Mouse (Mus musculus): ENCODE measurements around the gene Rfc1. TPM values are rescaled to one million over a fixed set of nuclear protein-coding genes. Genes with fewer than 3 reads are reported as not detected.

Gene Rfc1
- polyA plus RNA-seq, 1 experiment: 14.1 TPM

DNA sequence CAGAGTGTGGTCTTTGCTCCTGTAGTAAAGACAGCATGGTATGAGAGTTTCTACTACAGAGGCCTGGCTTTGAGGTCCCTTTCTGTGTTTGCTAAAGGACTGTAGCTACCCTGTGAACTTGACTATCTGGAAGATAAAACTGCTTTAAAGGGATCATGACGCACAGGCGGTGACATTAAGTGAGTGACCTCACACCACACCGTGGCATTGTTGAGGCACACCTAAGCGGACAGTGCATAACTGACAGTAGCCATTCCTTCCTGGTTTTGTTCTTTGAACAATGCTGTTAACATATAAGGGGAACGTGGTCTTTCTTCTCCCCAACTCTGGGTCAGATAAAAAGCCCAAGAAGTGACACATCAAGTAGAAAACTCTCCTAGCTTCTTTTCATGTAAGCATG is 111.4 kb downstream of the Rfc1 start:
- no peaks in the 10 kb centered on the region for H3K27me3 ChIP-seq (ENCODE audit: control insufficient read depth, insufficient read depth, insufficient read length)
- H3ac ChIP-seq (ENCODE audit: control insufficient read depth, insufficient read length, low read depth): no peak overlapping the region
- TF ChIP-seq USF1 (IDR thresholded peaks at IDR 0.05; ENCODE audit: low read depth): no peak
- TF ChIP-seq CEBPB (IDR thresholded peaks at IDR 0.05; ENCODE audit: low read depth): no peak
- TF ChIP-seq MYOD1 (IDR thresholded peaks at IDR 0.05; ENCODE audit: control insufficient read depth, insufficient read length, low read depth): no peak
- TF ChIP-seq MYOG (IDR thresholded peaks at IDR 0.05; ENCODE audit: control insufficient read depth, extremely low read depth, insufficient read length): no peak
- TF ChIP-seq FOSL1 (IDR thresholded peaks at IDR 0.05; ENCODE audit: insufficient read depth, low read length, poor library complexity, severe bottlenecking): no peak
- no peak for TF ChIP-seq CTCF (IDR thresholded peaks at IDR 0.05; ENCODE audit: control insufficient read depth, insufficient read depth, insufficient read length)
- TF ChIP-seq MAX (IDR thresholded peaks at IDR 0.05): no peak
- no peaks in the 10 kb centered on the region for H3K79me2 ChIP-seq (ENCODE audit: control insufficient read depth, insufficient read depth)
- H3K79me3 ChIP-seq (ENCODE audit: low read depth): no peaks in the 10 kb centered on the region
- no peak overlapping the region for H3K4me3 ChIP-seq (ENCODE audit: insufficient read depth, poor library complexity, severe bottlenecking)
- H3K36me3 ChIP-seq (ENCODE audit: control insufficient read depth, insufficient read depth): no peaks in the 10 kb centered on the region

DNA sequence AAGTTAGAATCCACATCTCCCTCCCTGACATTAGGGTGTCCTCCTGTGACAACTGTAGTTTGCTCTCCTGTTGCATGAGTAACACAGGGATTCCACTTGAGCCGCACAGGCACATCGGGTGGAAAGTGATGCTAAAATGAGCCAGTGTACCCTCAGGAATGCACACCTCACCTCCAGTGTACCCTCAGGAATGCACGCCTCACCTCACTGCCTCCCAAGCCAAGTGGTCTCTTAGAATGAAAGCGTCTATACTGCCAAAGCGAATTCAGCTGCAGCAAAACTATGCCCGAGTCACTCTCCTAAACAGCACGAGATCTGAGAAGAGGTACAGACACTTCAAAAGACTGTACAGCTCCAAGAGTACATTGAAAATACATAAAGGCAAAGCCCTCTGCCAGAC is 114.4 kb downstream of the Rfc1 start:
- Histone ChIP-seq H3K79me3 (ENCODE audit: low read depth) (no peaks in the 10 kb centered on the region), H3K79me2 (ENCODE audit: control insufficient read depth, insufficient read depth) (no peaks in the 10 kb centered on the region), H3K4me3 (ENCODE audit: insufficient read depth, poor library complexity, severe bottlenecking) (no peak overlapping the region), H3K36me3 (ENCODE audit: control insufficient read depth, insufficient read depth) (no peaks in the 10 kb centered on the region), H3ac (ENCODE audit: control insufficient read depth, insufficient read length, low read depth) (no peak overlapping the region), H3K27me3 (ENCODE audit: control insufficient read depth, insufficient read depth, insufficient read length) (no peaks in the 10 kb centered on the region)
- TF ChIP-seq MYOG (IDR thresholded peaks at IDR 0.05; ENCODE audit: control insufficient read depth, extremely low read depth, insufficient read length) (no peak), CTCF (IDR thresholded peaks at IDR 0.05; ENCODE audit: control insufficient read depth, insufficient read depth, insufficient read length) (no peak), MYOD1 (IDR thresholded peaks at IDR 0.05; ENCODE audit: control insufficient read depth, insufficient read length, low read depth) (no peak), FOSL1 (IDR thresholded peaks at IDR 0.05; ENCODE audit: insufficient read depth, low read length, poor library complexity, severe bottlenecking) (no peak), MAX (IDR thresholded peaks at IDR 0.05) (no peak), USF1 (IDR thresholded peaks at IDR 0.05; ENCODE audit: low read depth) (no peak), CEBPB (IDR thresholded peaks at IDR 0.05; ENCODE audit: low read depth) (no peak)

DNA sequence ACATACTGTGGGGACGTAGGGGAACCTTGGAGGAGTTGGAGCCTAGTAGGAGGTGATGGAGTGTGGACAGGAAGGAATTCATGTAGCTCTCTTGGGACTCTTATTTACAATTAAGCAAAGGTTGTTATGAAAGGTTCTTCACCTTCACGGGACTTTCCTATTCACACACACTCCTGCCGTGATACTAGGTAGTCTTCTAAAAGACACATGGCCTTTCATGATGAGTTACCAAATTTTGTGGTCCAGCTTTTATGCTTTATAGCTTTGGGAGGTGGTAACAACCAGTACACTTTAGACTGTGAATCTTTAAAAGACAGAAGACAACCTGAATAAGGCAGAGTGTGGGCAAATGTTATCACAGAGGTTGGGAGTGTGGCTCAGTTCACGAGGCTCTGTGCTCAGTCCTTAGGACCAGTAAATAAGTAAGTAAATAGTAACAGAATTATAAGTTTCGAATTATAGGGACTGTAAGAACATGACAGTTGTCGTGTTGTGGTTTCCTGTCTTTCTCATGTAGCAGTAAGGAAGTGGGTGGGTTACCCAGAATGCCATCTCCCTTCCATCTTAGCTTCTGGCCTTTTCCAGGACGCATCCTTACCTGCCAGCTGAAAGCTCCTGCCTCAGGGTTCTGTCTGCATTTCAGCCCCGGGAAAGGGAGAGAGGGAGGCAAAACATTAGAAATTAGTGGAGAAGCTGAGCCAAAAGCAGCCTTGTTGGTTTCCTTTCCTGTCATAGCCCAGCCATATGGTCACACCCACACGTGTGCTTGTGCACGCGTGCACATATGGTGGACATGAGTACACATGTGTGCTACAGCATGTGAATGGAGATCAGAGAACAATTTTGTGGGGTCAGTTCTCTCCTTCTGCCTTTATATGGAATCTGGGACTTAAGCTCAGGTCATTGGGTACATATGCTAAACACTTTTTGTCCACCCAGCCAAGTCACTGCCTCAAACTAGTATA is 117.9 kb downstream of the Rfc1 start:
- Histone ChIP-seq H3K79me3 (ENCODE audit: low read depth) (no peaks in the 10 kb centered on the region), H3K4me3 (ENCODE audit: insufficient read depth, poor library complexity, severe bottlenecking) (no peak overlapping the region), H3K27me3 (ENCODE audit: control insufficient read depth, insufficient read depth, insufficient read length) (no peaks in the 10 kb centered on the region), H3K79me2 (ENCODE audit: control insufficient read depth, insufficient read depth) (no peaks in the 10 kb centered on the region), H3ac (ENCODE audit: control insufficient read depth, insufficient read length, low read depth) (no peak overlapping the region), H3K36me3 (ENCODE audit: control insufficient read depth, insufficient read depth) (no peaks in the 10 kb centered on the region)
- TF ChIP-seq USF1 (IDR thresholded peaks at IDR 0.05; ENCODE audit: low read depth) (no peak), CTCF (IDR thresholded peaks at IDR 0.05; ENCODE audit: control insufficient read depth, insufficient read depth, insufficient read length) (no peak), MYOG (IDR thresholded peaks at IDR 0.05; ENCODE audit: control insufficient read depth, extremely low read depth, insufficient read length) (no peak), MAX (IDR thresholded peaks at IDR 0.05) (no peak), FOSL1 (IDR thresholded peaks at IDR 0.05; ENCODE audit: insufficient read depth, low read length, poor library complexity, severe bottlenecking) (no peak), CEBPB (IDR thresholded peaks at IDR 0.05; ENCODE audit: low read depth) (no peak), MYOD1 (IDR thresholded peaks at IDR 0.05; ENCODE audit: control insufficient read depth, insufficient read length, low read depth) (no peak)

DNA sequence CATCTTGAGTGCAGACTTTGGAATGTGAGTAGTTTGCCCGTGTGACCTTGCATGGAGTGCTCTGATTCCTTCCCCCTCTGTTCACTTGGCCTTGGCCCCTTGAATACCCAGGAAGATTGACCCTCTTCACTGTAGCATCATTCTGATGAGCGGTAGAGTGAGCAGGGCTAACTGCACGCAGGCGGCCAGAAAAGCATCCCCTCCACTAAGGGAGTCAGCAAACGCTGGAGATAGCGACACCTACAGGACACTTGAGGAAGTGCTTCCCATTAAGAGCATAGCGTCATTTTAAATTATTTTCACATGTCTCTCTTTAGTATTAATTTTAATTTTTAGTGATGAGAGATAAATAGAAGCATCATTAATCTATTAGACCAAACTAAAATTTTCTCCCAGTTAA is 122.1 kb downstream of the Rfc1 start:
- Histone ChIP-seq H3K4me3 (ENCODE audit: insufficient read depth, poor library complexity, severe bottlenecking) (no peak overlapping the region), H3K79me3 (ENCODE audit: low read depth) (no peaks in the 10 kb centered on the region), H3ac (ENCODE audit: control insufficient read depth, insufficient read length, low read depth) (no peak overlapping the region), H3K79me2 (ENCODE audit: control insufficient read depth, insufficient read depth) (no peaks in the 10 kb centered on the region), H3K36me3 (ENCODE audit: control insufficient read depth, insufficient read depth) (no peaks in the 10 kb centered on the region), H3K27me3 (ENCODE audit: control insufficient read depth, insufficient read depth, insufficient read length) (no peaks in the 10 kb centered on the region)
- TF ChIP-seq MYOD1 (IDR thresholded peaks at IDR 0.05; ENCODE audit: control insufficient read depth, insufficient read length, low read depth) (no peak), MYOG (IDR thresholded peaks at IDR 0.05; ENCODE audit: control insufficient read depth, extremely low read depth, insufficient read length) (no peak), CTCF (IDR thresholded peaks at IDR 0.05; ENCODE audit: control insufficient read depth, insufficient read depth, insufficient read length) (peak; percentile 53)

Other genes starting within 250 kb of the Rfc1 start
- gene Tmem156, start 243.5 kb downstream of the Rfc1 start, polyA plus RNA-seq (2012; fragmentation: generic; extraction: Trizol): not detected
- gene Klhl5, start 228.1 kb downstream of the Rfc1 start, polyA plus RNA-seq (2012; fragmentation: generic; extraction: Trizol): 9.9 TPM
- 2.9 TPM for gene Wdr19, start 136.0 kb downstream of the Rfc1 start, polyA plus RNA-seq (2012; fragmentation: generic; extraction: Trizol)
- gene Klb, start 12.6 kb upstream of the Rfc1 start, polyA plus RNA-seq (2012; fragmentation: generic; extraction: Trizol): 0.02 TPM
- 2,170 TPM for gene Rpl9, start 55.8 kb upstream of the Rfc1 start, polyA plus RNA-seq (2012; fragmentation: generic; extraction: Trizol)
- gene Lias, start 55.8 kb upstream of the Rfc1 start, polyA plus RNA-seq (2012; fragmentation: generic; extraction: Trizol): 17.4 TPM
- 89.6 TPM for gene Ugdh, start 100.3 kb upstream of the Rfc1 start, polyA plus RNA-seq (2012; fragmentation: generic; extraction: Trizol)
- not detected for gene Gm43552, start 157.2 kb upstream of the Rfc1 start, polyA plus RNA-seq (2012; fragmentation: generic; extraction: Trizol)
- gene Smim14, start 201.5 kb upstream of the Rfc1 start, polyA plus RNA-seq (2012; fragmentation: generic; extraction: Trizol): 63.0 TPM
- 98.7 TPM for gene Ube2k, start 201.6 kb upstream of the Rfc1 start, polyA plus RNA-seq (2012; fragmentation: generic; extraction: Trizol)